Mouse (Mus musculus) E14TG2a.4 (cell line): ENCODE measurements around the gene Gda.

ENCODE experiments used
- CTCF ChIP-seq: conservative IDR thresholded peaks from 2 replicates; pipeline ENCODE4 v1.5.1; 2014; ENCODE audit warnings: low read length
- POU5F1 ChIP-seq: IDR thresholded peaks from 2 replicates; pipeline ENCODE4 v1.6.1; 2014; ENCODE audit warnings: low read length, borderline replicate concordance

DNA sequence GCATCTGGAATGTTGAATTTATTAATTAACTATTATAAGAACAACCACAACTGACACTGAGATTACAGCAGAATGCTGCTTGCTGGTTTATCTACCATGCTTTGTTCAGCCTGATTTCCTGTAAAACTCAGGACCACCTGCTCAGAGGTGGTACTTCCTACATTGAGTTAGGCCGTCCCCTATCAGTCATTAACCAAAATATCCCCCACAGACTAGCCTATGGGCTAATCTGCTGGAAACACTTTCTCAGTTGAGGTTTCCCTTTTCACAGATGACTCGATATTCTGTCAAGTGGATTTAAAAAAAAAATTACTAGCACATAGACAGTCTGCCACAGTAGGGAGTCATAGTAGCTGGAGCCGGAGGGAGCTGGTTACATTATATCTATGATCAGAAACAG is 31.5 kb downstream of the Gda start:
- TF ChIP-seq CTCF (no peak), POU5F1 (no peak)
